Mouse (Mus musculus): ENCODE measurements around the gene Zbtb22. TPM values are rescaled to one million over a fixed set of nuclear protein-coding genes. Genes with fewer than 3 reads are reported as not detected.
"Not testable (repeated sequence)": the region's sequence is repeated elsewhere in the genome, so short reads cannot be mapped to it uniquely, and the experiment has no call there.

Gene Zbtb22
- polyA plus RNA-seq, 1 experiment from 2014 or later, result 20.9 TPM

DNA sequence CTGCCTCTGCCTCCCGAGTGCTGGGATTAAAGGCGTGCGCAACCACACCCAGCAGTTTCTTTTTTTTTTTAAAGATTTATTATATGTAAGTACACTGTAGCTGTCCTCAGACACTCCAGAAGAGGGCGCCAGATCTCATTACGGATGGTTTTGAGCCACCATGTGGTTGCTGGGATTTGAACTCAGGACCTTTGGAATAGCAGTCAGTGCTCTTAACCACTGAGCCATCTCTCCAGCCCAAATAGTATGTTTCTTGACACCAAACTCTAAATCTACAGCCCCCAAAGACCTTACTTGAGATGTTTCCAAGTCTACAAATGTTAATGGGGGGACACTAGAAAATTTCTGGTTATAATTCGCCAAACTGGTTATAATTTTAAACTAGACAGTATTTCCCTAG is 23.8 kb upstream of the Zbtb22 start:
- not testable (repeated sequence) for H3K4me3 ChIP-seq (ENCODE audit: low read length); H3K9me3 ChIP-seq (ENCODE audit: low read length); H3K36me3 ChIP-seq (ENCODE audit: insufficient read depth, low read length); H3K27ac ChIP-seq (ENCODE audit: low read length); H3K9ac ChIP-seq (replicated peaks; ENCODE audit: low read length); H3K4me2 ChIP-seq (replicated peaks; ENCODE audit: low read depth, low read length); ATAC-seq (ENCODE audit: low FRiP score, low TSS enrichment); H3K27me3 ChIP-seq (ENCODE audit: insufficient read depth, low read length)
- WGBS, result 65% methylated on average over 6 of the region's 6 CpGs
- H3K4me1 ChIP-seq (ENCODE audit: insufficient read depth, low read length), result peaks cover 10% of the 10 kb centered on the region

DNA sequence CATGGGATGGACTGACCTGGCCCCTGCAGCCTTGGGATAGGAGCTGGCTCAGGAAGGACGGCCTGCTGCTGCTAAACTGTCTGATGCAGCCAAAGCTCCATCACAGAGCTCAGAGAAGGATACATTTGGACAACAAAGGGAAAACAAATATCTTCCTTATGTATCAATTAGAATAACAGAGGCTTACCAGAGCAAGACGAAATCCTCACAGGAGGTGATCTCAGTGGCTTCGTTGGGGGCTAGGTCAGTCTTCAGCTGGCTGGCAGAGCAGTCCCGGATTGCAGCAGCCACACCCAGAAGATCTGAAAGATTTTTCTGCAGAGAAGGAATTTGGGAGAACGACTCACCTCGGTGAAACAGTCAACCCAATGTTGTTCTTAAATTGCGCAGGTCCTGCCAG is 23.3 kb upstream of the Zbtb22 start:
- 26% methylated on average over 7 of the region's 7 CpGs for WGBS
- no peak for ATAC-seq (ENCODE audit: low FRiP score, low TSS enrichment)
- Histone ChIP-seq H3K9ac (replicated peaks; ENCODE audit: low read length) (no peak overlapping the region), H3K4me3 (ENCODE audit: low read length) (no peak overlapping the region), H3K36me3 (ENCODE audit: insufficient read depth, low read length) (no peaks in the 10 kb centered on the region), H3K4me2 (replicated peaks; ENCODE audit: low read depth, low read length) (no peak overlapping the region), H3K27me3 (ENCODE audit: insufficient read depth, low read length) (no peaks in the 10 kb centered on the region), H3K4me1 (ENCODE audit: insufficient read depth, low read length) (peaks cover 10% of the 10 kb centered on the region), H3K27ac (ENCODE audit: low read length) (no peak overlapping the region), H3K9me3 (ENCODE audit: low read length) (no peaks in the 10 kb centered on the region)

GRCm38 (mm10) chr17:33893011-33893410 is 22.7 kb upstream of the Zbtb22 start:
- not testable (repeated sequence) for H3K9me3 ChIP-seq (ENCODE audit: low read length); H3K9ac ChIP-seq (replicated peaks; ENCODE audit: low read length); H3K27me3 ChIP-seq (ENCODE audit: insufficient read depth, low read length); H3K4me1 ChIP-seq (ENCODE audit: insufficient read depth, low read length); H3K4me3 ChIP-seq (ENCODE audit: low read length); H3K27ac ChIP-seq (ENCODE audit: low read length); H3K4me2 ChIP-seq (replicated peaks; ENCODE audit: low read depth, low read length); ATAC-seq (ENCODE audit: low FRiP score, low TSS enrichment); H3K36me3 ChIP-seq (ENCODE audit: insufficient read depth, low read length)
- 76% methylated on average over 4 of the region's 4 CpGs for WGBS

GRCm38 (mm10) chr17:33897114-33897794 is 18.4 kb upstream of the Zbtb22 start:
- ATAC-seq (ENCODE audit: low FRiP score, low TSS enrichment), result no peak
- Histone ChIP-seq H3K4me3 (ENCODE audit: low read length) (no peak overlapping the region), H3K36me3 (ENCODE audit: insufficient read depth, low read length) (no peaks in the 10 kb centered on the region), H3K27ac (ENCODE audit: low read length) (no peak overlapping the region), H3K9ac (replicated peaks; ENCODE audit: low read length) (no peak overlapping the region), H3K4me1 (ENCODE audit: insufficient read depth, low read length) (no peaks in the 10 kb centered on the region), H3K4me2 (replicated peaks; ENCODE audit: low read depth, low read length) (no peak overlapping the region), H3K27me3 (ENCODE audit: insufficient read depth, low read length) (no peaks in the 10 kb centered on the region), H3K9me3 (ENCODE audit: low read length) (no peaks in the 10 kb centered on the region)
- 47% methylated on average over 6 of the region's 6 CpGs for WGBS

GRCm38 (mm10) chr17:33898193-33898592 is 17.5 kb upstream of the Zbtb22 start:
- WGBS, result 83% methylated on average over 4 of the region's 4 CpGs
- ATAC-seq (ENCODE audit: low FRiP score, low TSS enrichment); H3K9me3 ChIP-seq (ENCODE audit: low read length): not testable (repeated sequence)

GRCm38 (mm10) chr17:33899642-33900041 is 16.1 kb upstream of the Zbtb22 start:
- no peaks in the 10 kb centered on the region for H3K36me3 ChIP-seq (ENCODE audit: insufficient read depth, low read length)
- WGBS, result 78% methylated on average over 4 of the region's 4 CpGs
- H3K4me3 ChIP-seq (ENCODE audit: low read length), result no peak overlapping the region
- ATAC-seq (ENCODE audit: low FRiP score, low TSS enrichment), result no peak
- no peaks in the 10 kb centered on the region for H3K4me1 ChIP-seq (ENCODE audit: insufficient read depth, low read length)
- H3K27ac ChIP-seq (ENCODE audit: low read length), result no peak overlapping the region
- no peaks in the 10 kb centered on the region for H3K9me3 ChIP-seq (ENCODE audit: low read length)
- no peak overlapping the region for H3K4me2 ChIP-seq (replicated peaks; ENCODE audit: low read depth, low read length)
- no peak overlapping the region for H3K9ac ChIP-seq (replicated peaks; ENCODE audit: low read length)
- H3K27me3 ChIP-seq (ENCODE audit: insufficient read depth, low read length), result no peaks in the 10 kb centered on the region

More at GRCm38 (mm10) chr17:33898193-33898592, 17.5 kb upstream of the Zbtb22 start:
- not testable (repeated sequence) for H3K9ac ChIP-seq (replicated peaks; ENCODE audit: low read length); H3K4me1 ChIP-seq (ENCODE audit: insufficient read depth, low read length); H3K27ac ChIP-seq (ENCODE audit: low read length); H3K4me3 ChIP-seq (ENCODE audit: low read length); H3K4me2 ChIP-seq (replicated peaks; ENCODE audit: low read depth, low read length); H3K36me3 ChIP-seq (ENCODE audit: insufficient read depth, low read length); H3K27me3 ChIP-seq (ENCODE audit: insufficient read depth, low read length)

- no peak for ATAC-seq (ENCODE audit: low FRiP score, low TSS enrichment)
- WGBS, result 55% methylated on average over 7 of the region's 7 CpGs
- no peaks in the 10 kb centered on the region for H3K4me1 ChIP-seq (ENCODE audit: insufficient read depth, low read length)
- no peak overlapping the region for H3K27ac ChIP-seq (ENCODE audit: low read length)
- H3K27me3 ChIP-seq (ENCODE audit: insufficient read depth, low read length), result no peaks in the 10 kb centered on the region
- no peak overlapping the region for H3K9ac ChIP-seq (replicated peaks; ENCODE audit: low read length)
- no peaks in the 10 kb centered on the region for H3K9me3 ChIP-seq (ENCODE audit: low read length)
- no peak overlapping the region for H3K4me3 ChIP-seq (ENCODE audit: low read length)
- H3K36me3 ChIP-seq (ENCODE audit: insufficient read depth, low read length), result no peaks in the 10 kb centered on the region
- no peak overlapping the region for H3K4me2 ChIP-seq (replicated peaks; ENCODE audit: low read depth, low read length)
Measured at GRCm38 (mm10) chr17:33900281-33900988, 15.3 kb upstream of the Zbtb22 start.

- WGBS, result 84% methylated on average over 4 of the region's 4 CpGs
- Histone ChIP-seq H3K4me1 (ENCODE audit: insufficient read depth, low read length) (no peaks in the 10 kb centered on the region), H3K4me3 (ENCODE audit: low read length) (no peak overlapping the region), H3K9me3 (ENCODE audit: low read length) (no peaks in the 10 kb centered on the region), H3K4me2 (replicated peaks; ENCODE audit: low read depth, low read length) (no peak overlapping the region), H3K27ac (ENCODE audit: low read length) (no peak overlapping the region), H3K36me3 (ENCODE audit: insufficient read depth, low read length) (no peaks in the 10 kb centered on the region), H3K27me3 (ENCODE audit: insufficient read depth, low read length) (no peaks in the 10 kb centered on the region), H3K9ac (replicated peaks; ENCODE audit: low read length) (no peak overlapping the region)
- no peak for ATAC-seq (ENCODE audit: low FRiP score, low TSS enrichment)
Measured at GRCm38 (mm10) chr17:33900989-33901314, 14.8 kb upstream of the Zbtb22 start.

- H3K4me2 ChIP-seq (replicated peaks; ENCODE audit: low read depth, low read length), result no peak overlapping the region
- ATAC-seq (ENCODE audit: low FRiP score, low TSS enrichment), result no peak
- no peaks in the 10 kb centered on the region for H3K9me3 ChIP-seq (ENCODE audit: low read length)
- H3K36me3 ChIP-seq (ENCODE audit: insufficient read depth, low read length), result no peaks in the 10 kb centered on the region
- H3K4me3 ChIP-seq (ENCODE audit: low read length), result no peak overlapping the region
- no peak overlapping the region for H3K9ac ChIP-seq (replicated peaks; ENCODE audit: low read length)
- no peaks in the 10 kb centered on the region for H3K4me1 ChIP-seq (ENCODE audit: insufficient read depth, low read length)
- WGBS, result 63% methylated on average over 4 of the region's 4 CpGs
- no peaks in the 10 kb centered on the region for H3K27me3 ChIP-seq (ENCODE audit: insufficient read depth, low read length)
- H3K27ac ChIP-seq (ENCODE audit: low read length), result no peak overlapping the region
Measured at GRCm38 (mm10) chr17:33901653-33902052, 14.1 kb upstream of the Zbtb22 start.

- no peak for ATAC-seq (ENCODE audit: low FRiP score, low TSS enrichment)
- 22% methylated on average over 4 of the region's 4 CpGs for WGBS
- Histone ChIP-seq H3K27me3 (ENCODE audit: insufficient read depth, low read length) (no peaks in the 10 kb centered on the region), H3K4me1 (ENCODE audit: insufficient read depth, low read length) (no peaks in the 10 kb centered on the region), H3K4me3 (ENCODE audit: low read length) (no peak overlapping the region), H3K9ac (replicated peaks; ENCODE audit: low read length) (no peak overlapping the region), H3K9me3 (ENCODE audit: low read length) (no peaks in the 10 kb centered on the region), H3K36me3 (ENCODE audit: insufficient read depth, low read length) (no peaks in the 10 kb centered on the region), H3K27ac (ENCODE audit: low read length) (no peak overlapping the region), H3K4me2 (replicated peaks; ENCODE audit: low read depth, low read length) (no peak overlapping the region)
Measured at GRCm38 (mm10) chr17:33902079-33902478, 13.6 kb upstream of the Zbtb22 start.
